Mouse (Mus musculus) MEL (cell line): Measurements from ENCODE around the gene Abcb1b.

Source experiments
- CHD2 ChIP-seq: IDR thresholded peaks from 2 replicates; pipeline ENCODE4 v1.6.1; 2011; ENCODE audit warnings: low read length, improper control_type of control experiment
- CTCF ChIP-seq, 3 experiments: IDR thresholded peaks in 2 of 3; conservative IDR thresholded peaks in 1 of 3; 2 replicates each; pipeline ENCODE4 v1.5.1; 2011 to 2012; ENCODE audit warnings: low read length in 3 of 3, low read depth in 2 of 3, mild to moderate bottlenecking in 2 of 3, improper control_type of control experiment in 1 of 3, inconsistent platforms in 1 of 3, mixed read lengths in 1 of 3, moderate library complexity in 1 of 3; ENCODE audit not compliant: control insufficient read depth in 1 of 3, insufficient read depth in 1 of 3, poor library complexity in 1 of 3, severe bottlenecking in 1 of 3
- ETS1 ChIP-seq: IDR thresholded peaks from 2 replicates; pipeline ENCODE4 v1.6.1; 2012; ENCODE audit warnings: low read depth, mild to moderate bottlenecking, inconsistent platforms, low read length, improper control_type of control experiment, moderate library complexity
- HCFC1 ChIP-seq: IDR thresholded peaks from 2 replicates; pipeline ENCODE4 v1.6.1; 2012; ENCODE audit warnings: low read depth, mild to moderate bottlenecking, inconsistent platforms, low read length, improper control_type of control experiment, moderate library complexity
- MAX ChIP-seq: IDR thresholded peaks from 2 replicates; pipeline ENCODE4 v1.6.1; 2011; ENCODE audit warnings: low read length, improper control_type of control experiment
- MEF2A ChIP-seq: IDR thresholded peaks from 2 replicates; pipeline ENCODE4 v1.6.1; 2014; ENCODE audit warnings: low read depth, mild to moderate bottlenecking, inconsistent platforms, low read length, improper control_type of control experiment; ENCODE audit not compliant: poor library complexity, insufficient replicate concordance, severe bottlenecking; ENCODE audit errors: extremely low read depth
- MXI1 ChIP-seq: IDR thresholded peaks from 2 replicates; pipeline ENCODE4 v1.6.1; 2011; ENCODE audit warnings: mild to moderate bottlenecking, low read depth, low read length, improper control_type of control experiment
- NELFE ChIP-seq: IDR thresholded peaks from 2 replicates; pipeline ENCODE4 v1.6.1; 2011; ENCODE audit warnings: low read depth, low read length, improper control_type of control experiment
- POLR2A ChIP-seq, 2 experiments: IDR thresholded peaks; 2 replicates each; pipeline ENCODE4 v1.6.1; 2011 to 2012; ENCODE audit warnings: low read length in 2 of 2, mild to moderate bottlenecking in 2 of 2, control low read depth in 1 of 2, improper control_type of control experiment in 1 of 2, low read depth in 1 of 2, moderate library complexity in 1 of 2; ENCODE audit not compliant: control insufficient read depth in 1 of 2, insufficient read depth in 1 of 2, poor library complexity in 1 of 2
- RAD21 ChIP-seq: IDR thresholded peaks from 2 replicates; pipeline ENCODE4 v1.6.1; 2011; ENCODE audit warnings: mild to moderate bottlenecking, low read depth, low read length, improper control_type of control experiment
- RCOR1 ChIP-seq: IDR thresholded peaks from 2 replicates; pipeline ENCODE4 v1.6.1; 2012; ENCODE audit warnings: low read depth, mild to moderate bottlenecking, inconsistent platforms, low read length, improper control_type of control experiment
- TCF12 ChIP-seq: IDR thresholded peaks from 2 replicates; pipeline ENCODE4 v1.6.1; 2014; ENCODE audit warnings: low read depth, mild to moderate bottlenecking, inconsistent platforms, low read length, improper control_type of control experiment, moderate library complexity
- ZC3H11A ChIP-seq: IDR thresholded peaks from 2 replicates; pipeline ENCODE4 v1.6.1; 2012; ENCODE audit warnings: low read depth, mild to moderate bottlenecking, inconsistent platforms, low read length, improper control_type of control experiment

GRCm38 (mm10) chr5:8778751-8779150 lies 19.2 kb upstream of the Abcb1b start:
- TF ChIP-seq POLR2A (IDR thresholded peaks at IDR 0.05; ENCODE audit: control insufficient read depth in 1 of 2, insufficient read depth in 1 of 2, low read depth in 1 of 2, low read length in 2 of 2, poor library complexity in 1 of 2) (no peak), NELFE (no peak), ZC3H11A (no peak), CHD2 (no peak), RCOR1 (no peak), ETS1 (no peak), CTCF (IDR thresholded peaks at IDR 0.05 in 2 of 3, conservative IDR thresholded peaks at IDR 0.05 in 1 of 3; ENCODE audit: control insufficient read depth in 1 of 3, insufficient read depth in 1 of 3, low read depth in 2 of 3, low read length in 3 of 3, poor library complexity in 1 of 3, severe bottlenecking in 1 of 3) (no peak), MAX (no peak), MEF2A (no peak), RAD21 (no peak), HCFC1 (no peak), TCF12 (no peak), MXI1 (no peak)
